ENCODE assay signal across 9 mouse cellular contexts in the genomic region with DNA sequence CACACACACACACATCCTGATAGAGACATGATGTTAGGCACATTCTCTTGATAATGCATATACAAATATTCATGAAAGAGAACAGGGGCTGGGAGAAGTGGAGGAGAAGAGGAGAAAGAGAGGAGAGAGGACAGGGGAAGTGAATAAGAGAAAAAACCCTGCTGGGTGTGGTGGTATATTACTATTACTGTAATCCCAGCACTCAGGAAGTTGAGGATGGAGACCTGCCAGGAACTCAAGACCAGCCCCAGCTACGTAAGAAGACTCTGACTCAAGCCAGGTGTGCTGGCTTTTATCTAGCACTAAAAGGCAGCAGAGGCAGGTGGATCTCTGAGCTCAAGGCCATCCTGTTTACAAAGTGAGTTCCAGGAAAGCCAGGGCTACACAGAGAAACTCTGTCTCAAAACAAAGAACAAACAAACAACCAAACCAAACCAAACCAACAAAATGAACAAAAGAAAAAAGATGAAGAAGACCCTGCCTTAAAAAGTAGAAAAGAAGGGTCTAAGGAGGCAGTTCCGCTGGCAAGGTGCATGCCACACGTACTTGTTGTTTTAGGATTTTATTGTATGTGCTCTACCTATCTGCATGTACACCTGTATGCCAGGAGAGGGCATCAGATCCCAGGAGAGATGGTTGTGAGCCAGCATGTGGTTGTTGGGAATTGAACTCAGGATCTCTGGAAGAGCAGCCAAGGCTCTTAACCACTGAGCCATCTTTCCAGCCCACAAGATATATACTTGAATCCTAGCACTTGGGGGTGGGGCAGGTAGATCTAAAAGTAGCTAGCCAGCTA. TPM values are rescaled to one million over a fixed set of nuclear protein-coding genes. Genes with fewer than 3 reads are reported as not detected.
DNase-seq lines count a peak whose midpoint lies in the region; TF ChIP-seq lines count a peak whose summit lies in the region.
"Had no signal": no experiment of that assay in that cellular context is flagged by ENCODE, and none has a peak within 500 bp of the region (broad histone marks: within the 10 kb centered on the region; RNA-seq: fewer than 3 reads in every experiment).

No protein-coding gene starts in this region.

- H3K4me2 ChIP-seq in myocyte (ENCODE audit: low read depth): peak overlapping the region; percentile 57

- no peak overlapping the region for H3K4me3 ChIP-seq in layer of hippocampus, adult 2 months
- no peak overlapping the region for H3K4me3 ChIP-seq in cortical plate, adult 2 months (ENCODE audit: insufficient read depth, low read length)
- H3K4me3 ChIP-seq in myocyte: no peak overlapping the region

- H3K79me2 ChIP-seq in myocyte (ENCODE audit: control insufficient read depth, insufficient read depth): no peaks in the 10 kb centered on the region

- no peaks in the 10 kb centered on the region for H3K36me3 ChIP-seq in myocyte (ENCODE audit: control insufficient read depth, insufficient read depth)

- no peak for DNase-seq in layer of hippocampus, adult 2 months (ENCODE audit: low spot score in 2 of 2)
- no peak for DNase-seq in layer of hippocampus, adult 9-10 months (ENCODE audit: low spot score)
- DNase-seq in heart, postnatal 10 days: peak; percentile 59 to 62
- no peak for DNase-seq in cerebellum, postnatal 25 days
- DNase-seq in cerebellum, adult 18-20 months: no peak
- no peak for DNase-seq in ovary, postnatal 10 days (ENCODE audit: low spot score)

- no peaks in the 10 kb centered on the region for H3K27me3 ChIP-seq in myocyte (ENCODE audit: control insufficient read depth, insufficient read depth, insufficient read length)

- peaks cover 8% of the 10 kb centered on the region for H3K4me1 ChIP-seq in cortical plate, adult 2 months (ENCODE audit: control insufficient read depth, insufficient read depth, low read length)

- peak overlapping the region; percentile 93 for H3K27ac ChIP-seq in layer of hippocampus, adult 2 months
- peak overlapping the region; percentile 53; the same call in 1 of the 2 replicates for H3K27ac ChIP-seq in cortical plate, adult 2 months (ENCODE audit: insufficient read depth, low read length)
- H3K27ac ChIP-seq: macrophage had no signal

- H3ac ChIP-seq in myocyte (ENCODE audit: control insufficient read depth, insufficient read length): no peak overlapping the region

- peak; percentile 47 for TF ChIP-seq CTCF in layer of hippocampus, adult 2 months (conservative IDR thresholded peaks at IDR 0.05)
- no peak for TF ChIP-seq CTCF in cortical plate, adult 2 months (IDR thresholded peaks at IDR 0.05; ENCODE audit: extremely low read depth, insufficient read depth, low read length)

- intact Hi-C loops in heart, postnatal 10 days (cut with DNase I): loop anchor here (2.0 kb wide), 1 partner anchor 17 kb away; no protein-coding TSS in a partner anchor

- no peak for TF ChIP-seq POLR2A in cortical plate, adult 2 months (IDR thresholded peaks at IDR 0.05; ENCODE audit: extremely low read depth, insufficient read depth, low read length)
- TF ChIP-seq POLR2A in myocyte (IDR thresholded peaks at IDR 0.05; ENCODE audit: insufficient read length, low read depth): no peak

TF ChIP-seq in myocyte, 11 proteins besides CTCF, POLR2A, EP300 and RAD21:
- TF ChIP-seq MYOG (IDR thresholded peaks at IDR 0.05; ENCODE audit: control insufficient read depth in 1 of 3, insufficient read depth in 1 of 3, insufficient read length in 2 of 3, low read depth in 2 of 3) (no peak), TCF3 (IDR thresholded peaks at IDR 0.05; ENCODE audit: insufficient read length, low read depth) (no peak), MYOD1 (IDR thresholded peaks at IDR 0.05; ENCODE audit: control insufficient read depth in 1 of 3, insufficient read length in 2 of 3, low read depth in 2 of 3) (no peak), REST (IDR thresholded peaks at IDR 0.05; ENCODE audit: insufficient read depth, insufficient read length) (no peak), E2F4 (IDR thresholded peaks at IDR 0.05; ENCODE audit: insufficient read depth) (no peak), CEBPB (IDR thresholded peaks at IDR 0.05; ENCODE audit: insufficient read depth, poor library complexity, severe bottlenecking) (no peak), MAX (IDR thresholded peaks at IDR 0.05; ENCODE audit: low read depth) (no peak), USF1 (IDR thresholded peaks at IDR 0.05; ENCODE audit: low read depth) (no peak), SRF (IDR thresholded peaks at IDR 0.05; ENCODE audit: control insufficient read depth, insufficient read length, low read depth) (no peak), POLR2AphosphoS2 (IDR thresholded peaks at IDR 0.05; ENCODE audit: insufficient read length, low read depth) (no peak), TCF12 (IDR thresholded peaks at IDR 0.05; ENCODE audit: insufficient read depth, poor library complexity, severe bottlenecking) (no peak)

RNA-seq across cellular contexts. Expression of a gene that starts 6.3 kb away (rescaled TPM):
- total RNA-seq in layer of hippocampus, adult 2 months (2021): 10 to 100 TPM; 73.1 to 79.3 TPM
- 73.7 and 74.1 TPM in 2 replicates for polyA plus RNA-seq in cortical plate, adult 2 months (2012; rRNA removed)
- total RNA-seq in heart, postnatal 10 days (2021): 10 to 100 TPM; 28.0 to 28.6 TPM
- polyA plus RNA-seq in myocyte (2012; fragmentation: generic; extraction: Trizol): 19.3 TPM

RNA-seq across cellular contexts. Expression of a gene that starts 12.7 kb away (rescaled TPM):
- total RNA-seq in layer of hippocampus, adult 2 months (2021): 100 to 1,000 TPM; 254 to 273 TPM
- polyA plus RNA-seq in cortical plate, adult 2 months (2012; rRNA removed): 202 and 215 TPM in 2 replicates
- total RNA-seq in heart, postnatal 10 days (2021): 1,000 to 10,000 TPM; 1,054 to 1,076 TPM
- 409 TPM for polyA plus RNA-seq in myocyte (2012; fragmentation: generic; extraction: Trizol)

RNA-seq across cellular contexts. Expression of a gene that starts 13.6 kb away (rescaled TPM):
- 10 to 100 TPM in 1 of 2 experiments, 1 to 10 TPM in 1; 9.6 to 10.9 TPM for total RNA-seq in layer of hippocampus, adult 2 months (2021)
- 14.4 and 20.1 TPM in 2 replicates for polyA plus RNA-seq in cortical plate, adult 2 months (2012; rRNA removed)
- 1 to 10 TPM; 5.1 to 7.8 TPM for total RNA-seq in heart, postnatal 10 days (2021)
- polyA plus RNA-seq in myocyte (2012; fragmentation: generic; extraction: Trizol): 15.0 TPM

RNA-seq across cellular contexts. Expression of a gene that starts 17.1 kb away (rescaled TPM):
- 10 to 100 TPM; 31.2 to 42.1 TPM for total RNA-seq in layer of hippocampus, adult 2 months (2021)
- polyA plus RNA-seq in cortical plate, adult 2 months (2012; rRNA removed): 72.1 and 76.9 TPM in 2 replicates
- total RNA-seq in heart, postnatal 10 days (2021): 10 to 100 TPM; 20.7 to 21.4 TPM
- polyA plus RNA-seq in myocyte (2012; fragmentation: generic; extraction: Trizol): 11.7 TPM

RNA-seq across cellular contexts. Expression of a gene that starts 23.9 kb away (rescaled TPM):
- 10 to 100 TPM; 61.9 to 76.6 TPM for total RNA-seq in layer of hippocampus, adult 2 months (2021)
- 70.2 TPM in 2 replicates for polyA plus RNA-seq in cortical plate, adult 2 months (2012; rRNA removed)
- 10 to 100 TPM; 20.7 to 26.8 TPM for total RNA-seq in heart, postnatal 10 days (2021)
- polyA plus RNA-seq in myocyte (2012; fragmentation: generic; extraction: Trizol): 21.0 TPM

Comparison
In these comparisons a context has a peak if more than half of its experiments do, and no peak if none do; other contexts are left out.
1. DNase-seq: peak in heart, postnatal 10 days (2 of 2); none in layer of hippocampus, adult 2 months (0 of 2), layer of hippocampus, adult 9-10 months (single experiment), cerebellum, postnatal 25 days (0 of 2), cerebellum, adult 18-20 months (0 of 2) and ovary, postnatal 10 days (single experiment).